Mouse (Mus musculus) myocyte (in vitro differentiated cells): Measurements from ENCODE around the gene Gzmf.
"Not testable (repeated sequence)": the region's sequence is repeated elsewhere in the genome, so short reads cannot be mapped to it uniquely, and the experiment has no call there.

Experiments used
- POLR2A ChIP-seq: IDR thresholded peaks from one replicate; pipeline ENCODE4 v1.6.1; 2011; ENCODE audit warnings: low read depth, mild to moderate bottlenecking, control low read depth, moderate library complexity; ENCODE audit not compliant: insufficient read length
- TCF12 ChIP-seq: IDR thresholded peaks from one replicate; pipeline ENCODE4 v1.6.1; 2011; ENCODE audit warnings: mild to moderate bottlenecking, control low read depth; ENCODE audit not compliant: poor library complexity, insufficient read depth, severe bottlenecking
- USF1 ChIP-seq: IDR thresholded peaks from one replicate; pipeline ENCODE4 v1.6.1; 2011; ENCODE audit warnings: low read depth, mild to moderate bottlenecking, control low read depth, moderate library complexity

DNA sequence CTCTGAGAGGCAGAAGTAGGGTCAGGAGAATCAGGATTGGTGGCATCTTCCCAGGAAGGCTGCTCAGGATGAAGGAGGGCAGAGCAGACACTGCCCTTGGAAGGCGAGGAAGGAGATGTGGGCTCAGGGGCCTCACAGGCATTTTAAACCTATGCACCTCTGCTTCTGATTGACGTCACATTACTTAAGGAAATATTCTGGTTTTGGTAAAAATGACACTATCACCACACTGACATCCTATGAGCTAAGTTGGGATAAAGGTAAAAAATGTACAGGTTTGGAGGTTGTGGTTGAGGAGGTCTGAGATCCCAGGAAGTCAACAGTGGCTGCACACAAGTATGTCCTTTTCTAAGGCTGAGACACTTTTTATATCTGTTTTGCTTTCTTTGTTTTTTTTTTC lies 51.7 kb downstream of the Gzmf start, which contains the start of gene Gzmg:
- TF ChIP-seq USF1, POLR2A, TCF12: not testable (repeated sequence)
